Mouse (Mus musculus) cerebral cortex, adult 2 months (tissue): ENCODE measurements around the gene Hoxa10.

Experiments used
- WGBS: fragments of 180-500 bp; shearing (Covaris S2); methylation state at CpG from one replicate; pipeline ENCODE4 v1.1.7; 2018; 5-methylcytosine and 5-hydroxymethylcytosine counted together

Hoxa10 gene

DNA sequence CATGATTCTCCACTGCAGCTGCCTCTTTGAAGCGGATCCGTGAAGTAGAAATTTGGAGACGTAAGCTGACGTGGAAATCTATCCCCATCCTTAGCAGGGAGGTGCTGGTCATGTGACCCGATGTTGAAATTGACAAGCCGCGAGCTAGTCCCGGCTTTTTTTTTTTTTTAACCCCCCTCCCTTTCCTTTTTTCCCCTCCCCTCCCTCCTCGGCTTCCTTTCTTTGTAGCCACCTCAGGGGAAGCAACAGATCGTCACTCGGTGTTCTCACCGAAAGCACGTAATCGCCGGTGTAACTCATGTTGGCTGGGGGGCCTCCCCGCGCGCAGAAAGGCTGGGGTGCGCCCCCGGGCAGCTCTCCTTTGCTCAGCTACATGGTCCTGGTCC, 5.1 kb upstream of the Hoxa10 start, which contains the start of gene Hoxa11:
TSS of gene Hoxa11 (minus strand) at position 54 of the 386 bp plus-strand sequence.
- 4% methylated on average over 20 of the region's 20 CpGs for WGBS

DNA sequence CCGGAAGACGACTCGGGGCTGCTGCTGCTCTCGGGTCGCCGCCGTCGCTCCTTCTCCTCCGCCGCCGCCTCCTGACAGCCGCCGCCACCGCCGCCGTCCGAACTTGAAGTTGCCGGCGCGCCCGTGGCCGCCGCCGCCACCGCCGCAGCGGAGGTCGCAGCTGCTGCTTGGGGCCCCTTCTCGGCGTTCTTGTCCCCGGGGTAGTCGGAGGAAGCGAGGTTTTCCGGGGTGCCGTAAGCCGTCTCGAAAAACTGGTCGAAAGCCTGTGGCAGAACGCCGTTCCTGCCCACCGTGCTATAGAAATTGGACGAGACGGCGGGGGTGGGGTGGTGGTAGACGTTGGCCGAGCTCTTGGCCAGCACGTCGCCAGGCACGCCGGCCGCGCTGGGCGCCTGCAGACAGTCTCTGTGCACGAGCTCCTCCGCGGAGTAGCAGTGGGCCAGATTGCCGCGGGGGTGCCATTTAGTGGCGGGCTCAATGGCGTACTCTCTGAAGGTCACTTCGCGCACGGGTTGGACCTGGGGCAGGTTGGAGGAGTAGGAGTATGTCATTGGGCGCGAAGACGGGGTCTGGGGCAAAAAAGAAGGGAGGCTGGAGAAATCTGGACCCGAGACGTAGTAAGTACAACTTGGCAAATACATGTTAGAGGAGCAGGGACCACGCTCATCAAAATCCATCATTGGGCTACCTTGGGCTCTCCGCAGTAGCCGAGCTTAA, 4.5 kb upstream of the Hoxa10 start:
- WGBS = 2% methylated on average over 71 of the region's 71 CpGs

DNA sequence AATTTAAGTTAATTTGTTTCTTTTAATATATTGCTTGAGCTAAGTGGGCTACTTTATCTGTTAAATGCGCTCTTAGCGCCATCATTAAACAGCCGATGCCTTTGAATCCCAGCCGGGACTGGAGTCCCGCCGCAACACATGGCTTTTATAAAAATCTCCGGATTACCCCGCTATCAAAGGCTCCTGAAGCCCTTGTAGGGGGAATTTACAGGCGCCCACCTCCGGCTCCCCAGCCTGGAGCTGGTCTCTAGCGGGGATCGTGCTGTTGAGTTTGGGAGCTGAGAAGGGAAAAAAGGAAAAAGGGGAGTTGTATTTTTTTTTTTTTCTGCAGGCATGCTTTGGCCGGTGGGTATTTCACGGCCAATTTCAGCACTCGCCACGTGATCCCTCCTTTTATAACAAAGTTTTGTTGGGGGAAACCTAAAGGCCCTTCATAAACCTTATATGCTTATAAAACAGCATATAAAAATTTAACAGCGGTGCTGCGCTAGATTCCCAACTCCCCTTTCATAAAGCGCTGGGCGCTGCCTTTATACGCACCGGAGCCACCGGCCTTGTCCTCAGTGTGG, 3.9 kb upstream of the Hoxa10 start:
- 4% methylated on average over 23 of the region's 23 CpGs for WGBS

GRCm38 (mm10) chr6:52243681-52244121, 3.0 kb upstream of the Hoxa10 start:
- WGBS = 3% methylated on average over 12 of the region's 12 CpGs

GRCm38 (mm10) chr6:52242801-52243332, 2.2 kb upstream of the Hoxa10 start:
- WGBS = 5% methylated on average over 4 of the region's 4 CpGs

DNA sequence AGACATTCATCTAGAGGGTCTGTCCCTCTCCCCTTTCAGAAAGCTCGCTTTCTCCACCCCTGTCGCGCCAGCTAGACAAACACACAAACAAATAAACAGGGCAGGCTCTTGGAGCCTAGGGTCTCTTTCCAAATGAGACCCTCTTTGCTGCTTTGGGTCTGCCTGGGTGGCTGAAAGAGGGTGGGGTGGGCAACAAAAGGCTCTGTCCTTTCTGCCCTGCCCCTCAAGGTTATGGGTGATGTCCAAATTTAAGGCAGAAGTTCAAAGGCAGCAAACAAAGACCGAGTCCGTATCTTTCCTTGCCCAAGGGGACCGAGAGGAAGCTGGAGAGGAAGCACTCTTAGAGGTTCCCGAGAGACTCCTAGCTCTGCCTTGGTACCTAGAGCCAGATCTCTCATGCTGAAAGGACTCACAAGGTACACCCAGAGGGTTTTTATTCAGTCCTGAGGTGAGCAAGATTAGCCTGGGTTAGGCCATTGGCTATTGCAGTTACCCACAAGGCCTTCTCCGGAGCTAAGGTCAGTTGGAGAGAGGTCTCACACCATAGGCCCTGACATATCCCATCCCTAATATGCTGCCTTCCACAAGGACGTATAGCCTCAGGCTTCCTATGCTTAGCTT, 457 bp upstream of the Hoxa10 start:
- 9% methylated on average over 9 of the region's 9 CpGs for WGBS

DNA sequence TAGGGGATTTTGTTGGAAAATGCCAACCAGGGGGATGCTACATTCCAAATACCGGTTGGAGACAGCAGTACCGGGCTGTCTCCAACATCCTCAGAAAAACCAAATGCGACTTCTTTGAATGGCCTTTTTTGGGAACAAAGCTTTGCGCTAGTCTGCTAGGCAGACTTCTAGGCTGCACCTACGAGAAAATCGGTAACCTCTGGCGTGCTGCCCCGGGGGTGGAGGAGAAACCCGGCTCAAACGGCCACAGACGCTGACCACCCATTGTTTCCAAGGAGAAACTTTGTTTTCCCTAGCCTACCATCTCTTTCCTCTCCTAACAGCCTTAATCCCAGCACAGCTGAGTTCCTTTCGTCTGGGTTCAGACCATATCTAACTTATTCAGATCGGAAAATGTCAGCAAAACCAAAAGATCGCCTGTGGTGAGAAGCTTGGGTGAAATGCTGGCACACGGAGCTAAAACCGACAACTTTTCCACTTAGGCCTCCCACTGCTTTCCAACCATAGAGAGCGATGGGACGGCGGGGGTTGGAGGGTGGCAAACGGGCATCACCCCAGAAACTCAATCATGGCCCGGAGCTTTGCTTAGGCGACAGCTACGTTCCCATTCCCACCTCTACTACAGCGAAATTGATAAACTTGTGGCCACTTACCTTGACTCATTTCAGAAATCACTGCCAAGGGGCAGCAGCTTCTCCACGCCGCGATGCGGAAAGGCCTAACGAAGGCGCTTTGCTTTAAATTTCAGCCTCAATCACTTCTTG, 847 bp downstream of the Hoxa10 start:
- WGBS = 3% methylated on average over 30 of the region's 30 CpGs

GRCm38 (mm10) chr6:52238976-52239375, 1.7 kb downstream of the Hoxa10 start:
- 6% methylated on average over 7 of the region's 7 CpGs for WGBS

DNA sequence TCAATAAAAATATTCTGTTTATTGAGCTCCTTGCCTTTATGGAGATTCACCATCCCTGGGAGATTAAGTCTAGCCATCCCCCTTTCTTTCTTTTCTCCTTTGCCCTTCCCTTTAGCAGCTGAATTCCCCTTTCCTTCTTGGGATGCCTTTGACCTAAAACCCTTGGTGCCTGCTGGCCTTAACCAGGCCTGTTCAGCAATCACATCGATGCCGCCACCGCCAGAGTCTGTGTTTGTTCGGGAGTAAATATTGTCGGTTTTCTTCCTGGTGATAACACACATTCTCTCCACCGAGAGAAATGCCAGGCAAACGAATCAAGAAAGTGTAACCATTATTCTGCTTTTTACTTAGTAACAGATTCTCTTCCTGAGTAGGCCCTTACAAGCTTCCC, 2.5 kb downstream of the Hoxa10 start:
- 9% methylated on average over 7 of the region's 7 CpGs for WGBS

DNA sequence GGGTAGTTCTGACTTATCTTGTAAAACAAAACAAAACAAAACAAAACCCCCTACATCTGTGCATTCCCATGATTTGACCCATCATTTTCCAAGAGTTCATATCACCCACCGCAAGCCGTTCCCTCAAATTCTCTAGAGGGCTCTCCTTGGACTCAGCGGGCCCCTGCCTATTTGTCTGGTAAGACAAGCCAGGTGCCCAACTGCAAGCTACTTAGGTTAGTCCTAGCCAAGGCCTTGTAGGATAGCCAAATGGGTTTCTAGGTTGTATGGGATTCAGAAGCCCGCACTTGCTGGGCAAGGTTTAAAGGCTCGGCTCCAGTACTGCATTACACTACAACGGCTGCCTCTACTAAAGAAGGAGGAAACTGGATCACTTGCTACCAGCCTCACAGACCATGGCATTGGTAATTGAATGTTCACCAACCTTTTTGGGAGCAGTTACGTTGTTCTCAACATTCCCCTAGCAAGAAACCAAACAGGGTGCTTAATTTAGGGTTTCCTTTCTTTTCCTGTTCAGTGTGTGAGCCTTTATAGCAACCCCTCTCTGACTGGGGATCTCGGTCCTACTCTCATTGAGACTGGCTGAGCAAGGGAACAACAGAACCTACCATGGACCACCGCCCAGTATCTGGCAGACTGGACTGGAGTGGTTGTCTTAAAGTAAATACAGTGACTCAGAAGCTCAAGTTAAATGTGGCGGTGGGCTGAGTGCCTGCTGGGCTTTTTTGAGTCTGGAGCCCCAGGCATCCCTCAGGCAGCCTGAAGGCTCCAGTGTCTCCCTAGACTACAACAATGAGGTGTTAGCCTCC, 3.1 kb downstream of the Hoxa10 start:
- WGBS = 11% methylated on average over 10 of the region's 10 CpGs

- 14% methylated on average over 3 of the region's 3 CpGs for WGBS
Measured at GRCm38 (mm10) chr6:52236806-52237205, 3.8 kb downstream of the Hoxa10 start.

GRCm38 (mm10) chr6:52235866-52236265, 4.8 kb downstream of the Hoxa10 start:
- whole genome bisulfite sequencing = 21% methylated on average over 6 of the region's 6 CpGs

DNA sequence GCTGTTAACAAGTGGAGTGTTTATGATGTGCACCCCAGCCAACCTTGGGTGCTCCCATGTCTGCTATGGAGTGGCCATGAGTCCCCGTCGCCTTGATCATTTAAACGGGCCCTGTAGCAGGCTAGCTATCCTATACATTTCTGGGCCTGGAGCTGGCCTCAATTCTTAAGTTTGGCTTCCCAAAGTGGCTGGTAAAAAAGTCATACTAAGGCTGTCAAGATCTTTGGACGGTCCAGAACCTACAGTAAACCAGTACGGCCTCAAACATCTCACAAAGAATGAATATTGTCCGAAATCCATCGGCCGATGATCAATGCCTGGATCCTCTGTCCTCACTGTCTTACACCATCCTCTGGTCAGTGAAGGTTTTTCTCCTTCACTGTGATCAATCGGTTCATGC, 5.4 kb downstream of the Hoxa10 start:
- 27% methylated on average over 9 of the region's 9 CpGs for WGBS

- 2% methylated on average over 67 of the region's 68 CpGs for WGBS
Measured at GRCm38 (mm10) chr6:52234428-52235140, 6.1 kb downstream of the Hoxa10 start.

DNA sequence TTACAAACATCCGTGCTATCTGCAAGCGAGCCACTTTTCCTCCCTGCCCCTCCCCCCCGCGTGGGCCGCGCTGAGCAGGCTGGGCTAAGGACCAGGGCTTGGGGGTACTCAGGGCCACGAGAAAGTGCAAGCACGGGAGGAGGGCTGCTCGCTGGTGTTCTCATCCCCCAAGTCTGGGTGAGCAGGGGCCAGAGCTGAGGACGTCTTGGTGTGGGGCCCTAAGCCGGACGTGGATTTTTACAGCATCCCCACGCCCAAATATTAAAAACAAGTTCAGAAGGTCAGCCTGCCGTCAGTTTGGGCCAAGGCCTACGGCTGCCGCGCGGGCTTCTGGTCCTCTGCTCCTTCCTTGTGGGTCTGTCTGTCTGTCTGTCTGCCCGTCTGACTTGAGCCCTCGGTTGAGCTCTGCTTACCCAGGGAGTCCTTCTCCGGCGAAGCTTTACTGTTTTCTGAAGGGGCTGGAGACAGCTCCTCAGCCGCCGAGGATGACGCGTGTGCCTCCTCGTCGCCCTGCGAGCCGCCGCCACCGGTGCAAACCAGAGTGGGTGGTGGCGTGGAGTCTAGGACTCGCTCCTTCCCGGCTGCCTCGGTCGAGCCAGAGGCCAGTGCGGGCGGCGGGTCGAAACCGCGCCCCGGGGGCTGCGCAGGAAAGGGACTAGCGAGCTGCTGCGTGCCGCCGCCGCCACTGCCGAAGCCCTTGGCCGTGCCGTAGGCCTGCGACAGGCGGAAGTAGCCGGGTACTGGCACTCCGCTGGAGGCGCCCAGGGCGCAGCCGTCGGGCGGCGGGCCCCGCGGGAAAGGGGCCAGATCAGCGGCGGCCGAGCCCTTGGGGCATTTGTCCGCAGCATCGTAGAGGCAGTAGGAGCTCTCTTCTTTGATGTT, 6.9 kb downstream of the Hoxa10 start:
- 2% methylated on average over 70 of the region's 70 CpGs for WGBS

DNA sequence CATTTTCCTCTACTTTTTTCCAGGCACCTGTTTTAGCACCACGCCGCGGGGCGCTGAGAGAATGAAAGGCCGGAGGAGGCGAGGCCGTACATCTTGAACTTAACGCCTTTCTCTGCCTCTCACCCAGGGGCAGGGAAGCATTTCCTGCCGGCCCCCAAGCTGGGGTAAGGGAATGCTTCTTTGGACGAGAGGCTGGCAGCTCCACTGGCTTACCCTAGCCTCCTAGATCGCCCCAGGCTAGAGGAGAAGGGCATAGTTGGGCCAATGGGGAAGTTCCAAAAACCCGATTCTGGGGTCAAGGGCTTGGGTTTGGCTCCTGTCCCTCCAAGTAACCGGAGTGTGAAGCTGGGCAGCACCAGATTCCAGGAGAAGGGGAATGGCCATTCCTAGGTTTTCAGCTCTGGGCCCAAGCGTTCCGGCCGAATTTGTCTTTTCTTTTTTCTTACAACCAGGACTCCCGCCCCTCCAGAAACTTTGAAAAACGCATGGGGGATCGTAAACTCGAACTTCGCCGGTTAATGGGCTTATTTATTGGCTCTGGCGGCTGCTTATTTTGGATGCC, 7.6 kb downstream of the Hoxa10 start:
- 4% methylated on average over 23 of the region's 23 CpGs for WGBS

DNA sequence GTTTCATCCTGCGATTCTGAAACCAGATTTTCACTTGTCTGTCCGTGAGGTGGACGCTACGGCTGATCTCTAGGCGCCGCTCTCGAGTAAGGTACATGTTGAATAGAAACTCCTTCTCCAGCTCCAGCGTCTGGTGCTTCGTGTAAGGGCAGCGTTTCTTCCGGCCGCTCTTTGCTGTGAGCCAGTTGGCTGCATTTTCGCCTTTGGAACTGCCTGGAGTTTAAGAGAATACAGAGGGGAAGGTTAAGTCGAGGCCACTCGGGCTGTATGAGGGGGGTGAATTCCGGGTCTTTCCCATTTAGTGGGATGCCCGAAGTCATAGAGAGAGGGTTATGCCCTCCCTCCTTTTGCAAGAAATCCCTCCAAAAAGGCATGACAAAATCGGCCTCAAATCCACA, 8.1 kb downstream of the Hoxa10 start:
- 3% methylated on average over 18 of the region's 18 CpGs for WGBS

DNA sequence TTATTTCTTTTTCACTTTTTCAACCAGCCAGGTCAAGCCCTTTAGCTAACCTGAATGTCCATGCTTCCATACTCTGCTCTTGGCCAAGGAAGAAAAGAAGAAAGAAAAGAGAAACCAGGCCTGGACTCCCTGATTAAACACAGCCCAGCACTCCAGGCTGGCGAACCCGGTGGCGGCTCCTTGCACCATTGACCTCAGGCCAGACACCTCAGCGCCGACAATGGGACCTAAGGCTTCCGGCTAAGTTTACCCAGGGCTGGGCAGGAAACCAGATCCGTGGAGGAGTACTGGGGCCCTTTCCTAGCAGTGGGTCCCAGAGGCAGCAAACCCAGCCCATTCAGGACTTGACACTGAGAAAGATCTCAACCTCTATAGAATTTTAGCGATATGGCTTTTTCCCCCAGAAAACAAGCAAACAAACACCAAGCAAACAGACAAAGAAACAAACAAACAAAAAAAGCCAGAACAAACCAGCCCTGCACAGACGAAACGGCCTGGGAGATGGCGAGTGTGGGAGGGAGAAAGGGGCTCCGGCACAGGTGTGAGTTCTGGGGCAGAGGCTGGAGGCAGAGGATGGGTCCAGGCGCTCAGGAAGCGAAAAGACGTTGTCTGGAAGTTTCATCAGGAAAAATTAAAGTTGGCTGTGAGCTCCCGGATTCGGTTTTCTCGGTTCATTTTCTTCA, 8.6 kb downstream of the Hoxa10 start:
- WGBS = 3% methylated on average over 18 of the region's 18 CpGs
